32 mouse cellular contexts compared by ENCODE assay signal in the genomic region with DNA sequence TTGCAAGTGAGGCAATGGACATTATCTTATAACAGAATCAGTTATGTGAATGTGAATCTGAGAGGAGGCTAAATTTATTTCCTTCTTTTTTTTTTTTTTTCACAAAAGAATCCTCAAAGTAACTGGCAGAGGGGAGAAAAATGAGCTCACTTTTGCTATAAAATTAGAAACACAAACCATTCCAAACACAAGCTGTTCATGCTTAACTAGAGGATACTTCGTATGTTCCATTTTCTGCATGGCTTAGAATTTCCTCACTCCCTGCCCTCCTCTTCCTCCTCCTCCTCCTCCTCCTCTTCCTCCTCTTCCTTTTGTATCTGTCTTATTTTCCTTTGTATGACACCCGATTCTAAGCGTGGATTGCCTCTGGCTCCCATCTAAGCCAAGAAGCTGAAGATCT. TPM values are rescaled to one million over a fixed set of nuclear protein-coding genes. Genes with fewer than 3 reads are reported as not detected.
"Had no signal": no experiment of that assay in that cellular context is flagged by ENCODE, and none has a peak within 500 bp of the region (broad histone marks: within the 10 kb centered on the region; RNA-seq: fewer than 3 reads in every experiment).

No protein-coding gene starts in this region.

- H3K4me2 ChIP-seq: kidney, embryonic 15.5 days; limb, embryonic 13.5 days; liver, embryonic 12.5 days; liver, embryonic 15.5 days; lung, embryonic 15.5 days; midbrain, embryonic 13.5 days; neural tube, embryonic 13.5 days had no signal

- H3K9me3 ChIP-seq: kidney, embryonic 15.5 days; limb, embryonic 10.5 days; limb, embryonic 13.5 days; liver, embryonic 12.5 days; liver, embryonic 15.5 days; lung, embryonic 15.5 days; megakaryocyte, embryonic 14.5 days; midbrain, embryonic 10.5 days; midbrain, embryonic 13.5 days; neural tube, embryonic 13.5 days had no signal

- H3K9ac ChIP-seq: kidney, embryonic 15.5 days; limb, embryonic 13.5 days; liver, embryonic 12.5 days; liver, embryonic 15.5 days; lung, embryonic 15.5 days; midbrain, embryonic 13.5 days; neural tube, embryonic 13.5 days had no signal

- H3K27ac ChIP-seq: kidney, embryonic 15.5 days; limb, embryonic 13.5 days; liver, embryonic 12.5 days; liver, embryonic 15.5 days; lung, embryonic 15.5 days; midbrain, embryonic 10.5 days; midbrain, embryonic 13.5 days; neural tube, embryonic 13.5 days had no signal

- DNase-seq: kidney, adult 8-10 months; kidney, postnatal 10 days; kidney, postnatal 36 days; layer of hippocampus, postnatal 36 days; liver; lung, adult 18-20 months; lung, postnatal 10 days; lung, postnatal 36 days; retina, postnatal 1 day; thymus, adult 2 months; thymus, postnatal 14 days had no signal

- H3K4me3 ChIP-seq: kidney, embryonic 15.5 days; limb, embryonic 10.5 days; limb, embryonic 13.5 days; liver, embryonic 12.5 days; liver, embryonic 15.5 days; lung, embryonic 15.5 days; megakaryocyte, embryonic 14.5 days; midbrain, embryonic 10.5 days; midbrain, embryonic 13.5 days; myocyte; neural tube, embryonic 13.5 days had no signal

- H3K27me3 ChIP-seq: kidney, embryonic 15.5 days; limb, embryonic 13.5 days; liver, embryonic 12.5 days; liver, embryonic 15.5 days; lung, embryonic 15.5 days; midbrain, embryonic 13.5 days; neural tube, embryonic 13.5 days had no signal

- ATAC-seq: liver, embryonic 12.5 days; midbrain, embryonic 13.5 days; midbrain, embryonic 16.5 days had no signal

- H3K36me3 ChIP-seq: kidney, embryonic 15.5 days; limb, embryonic 10.5 days; limb, embryonic 13.5 days; liver, embryonic 12.5 days; liver, embryonic 15.5 days; lung, embryonic 15.5 days; midbrain, embryonic 10.5 days; midbrain, embryonic 13.5 days; neural tube, embryonic 13.5 days had no signal

RNA-seq across cellular contexts. Expression of gene Anapc15-ps, which starts 32.5 kb away (rescaled TPM):
- total RNA-seq: layer of hippocampus, adult 8-10 months; layer of hippocampus, postnatal 10 days; layer of hippocampus, postnatal 36 days; left cerebral cortex, adult 8-10 months; left cerebral cortex, postnatal 25 days; monocyte, adult 5-6 weeks; neutrophil, adult 5-6 weeks had no signal
- polyA plus RNA-seq: limb, embryonic 10.5 days; liver, embryonic 12.5 days; liver, embryonic 15.5 days; midbrain, embryonic 10.5 days; midbrain, embryonic 13.5 days; midbrain, embryonic 16.5 days; neural tube, embryonic 13.5 days; small intestine, adult 2 months; spleen, adult 2 months; stomach, embryonic 16.5 days; thymus, adult 2 months had no signal
